Mouse (Mus musculus) kidney, postnatal 36 days (tissue): ENCODE measurements at regions not wholly inside any gene's neighbourhood (a gene's known extent, or its start where the extent isn't known, plus 50 kb on each side); places are given as distances from the start of the nearest gene placed in this dataset.

ENCODE experiments used
- DNase-seq, 2 experiments: peaks; one replicate each; pipeline ENCODE4 v3.0.0; 2021 to 2022; ENCODE audit warnings: mixed read lengths in 2 of 2

DNA sequence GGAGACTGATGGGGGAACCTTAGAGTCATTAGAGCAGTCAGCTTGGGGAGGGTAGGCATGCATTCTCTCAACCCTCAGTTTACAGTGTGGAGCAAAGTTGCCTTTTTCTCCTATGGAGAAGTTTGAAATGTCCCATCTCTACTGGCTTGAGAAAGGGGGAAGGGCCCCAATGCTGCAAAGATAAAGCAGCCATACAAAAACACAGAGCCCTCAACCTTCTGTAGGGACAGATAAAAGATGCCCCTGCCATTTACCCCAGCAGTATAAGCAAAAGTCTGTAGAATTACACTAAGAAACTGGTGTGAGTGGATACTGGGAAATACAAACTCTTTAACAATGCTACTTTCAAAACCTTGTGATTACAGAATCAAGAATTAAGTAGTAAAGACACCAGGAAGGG is 71.9 kb upstream of the Tmem215 start:
- DNase-seq = no peak

DNA sequence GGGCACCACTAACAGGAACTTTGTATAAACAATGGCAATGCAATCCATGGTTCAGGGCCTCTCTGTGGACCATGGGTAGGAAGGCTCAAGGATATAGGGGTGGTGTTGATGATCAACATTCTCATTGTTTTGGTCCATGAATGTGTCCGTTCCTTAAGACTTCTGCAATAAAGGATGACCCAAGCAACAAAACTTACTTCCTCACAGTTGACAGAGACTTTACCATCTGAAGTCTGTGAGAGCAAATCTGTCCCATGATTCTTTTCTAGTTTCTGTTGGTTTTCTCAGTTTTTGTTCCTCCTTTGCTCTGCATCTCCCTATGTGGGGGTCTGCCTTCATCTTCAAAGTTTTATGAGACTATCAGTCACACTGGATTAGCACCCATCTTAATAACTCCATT is 81.8 kb upstream of the Tmem215 start:
- DNase-seq = no peak

DNA sequence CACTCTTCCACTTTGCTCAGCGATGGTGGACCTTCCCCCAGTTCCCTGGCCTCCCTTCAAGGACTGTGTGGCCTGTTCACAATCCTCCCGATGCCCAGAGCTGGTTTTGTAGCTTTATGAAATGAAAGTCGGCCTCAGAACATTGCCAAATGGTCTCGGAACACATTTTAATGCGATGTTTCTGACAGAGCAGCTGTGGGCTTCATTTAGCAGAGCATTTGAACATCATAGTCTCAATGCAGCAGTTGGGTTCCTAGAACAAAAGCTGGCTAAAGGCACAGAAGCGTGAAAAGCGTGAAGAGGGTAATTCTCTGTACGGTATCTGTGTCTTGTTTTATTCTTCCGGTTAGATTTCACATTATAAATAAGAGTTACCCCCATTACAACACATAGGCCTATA is 86.7 kb upstream of the Tmem215 start:
- DNase-seq = no peak

DNA sequence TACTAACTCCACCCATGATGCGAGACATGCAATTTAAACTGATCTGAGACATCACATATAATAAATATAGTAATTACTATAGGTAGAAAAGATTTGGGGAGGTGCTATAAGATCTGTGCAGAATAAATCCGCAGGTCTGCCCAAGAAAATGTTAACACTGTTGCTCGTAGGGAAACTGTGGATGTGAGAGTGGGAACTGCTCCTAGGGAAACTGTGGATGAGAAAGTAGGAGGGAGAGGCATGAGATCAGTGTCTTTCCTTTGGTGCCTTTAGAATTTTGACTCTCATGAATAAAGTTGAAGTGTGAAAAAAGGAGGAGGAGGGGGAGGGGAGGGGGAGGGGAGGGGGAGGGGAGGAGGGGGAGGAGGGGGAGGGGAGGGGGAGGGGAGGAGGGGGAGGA is 87.3 kb upstream of the Tmem215 start:
- no peak for DNase-seq

DNA sequence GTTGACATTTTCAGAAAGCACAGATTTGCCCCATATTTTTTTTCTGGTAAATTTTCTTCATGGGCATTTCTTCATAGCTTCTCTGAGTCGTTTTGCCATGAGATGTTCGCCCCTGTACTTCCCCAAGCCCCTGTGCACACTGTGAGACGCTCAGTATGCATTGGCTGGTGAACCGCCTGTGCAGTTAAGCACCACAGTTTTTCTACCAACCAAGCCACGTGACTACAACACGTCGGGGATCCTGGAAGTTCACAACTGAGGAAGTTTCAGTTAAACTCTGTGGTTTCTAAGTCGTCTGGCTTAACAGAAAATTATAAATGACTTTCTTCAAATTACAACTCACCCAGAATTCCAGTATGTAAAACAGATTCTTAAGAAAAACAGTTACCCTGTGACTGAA is 91.7 kb upstream of the Tmem215 start:
- no peak for DNase-seq

DNA sequence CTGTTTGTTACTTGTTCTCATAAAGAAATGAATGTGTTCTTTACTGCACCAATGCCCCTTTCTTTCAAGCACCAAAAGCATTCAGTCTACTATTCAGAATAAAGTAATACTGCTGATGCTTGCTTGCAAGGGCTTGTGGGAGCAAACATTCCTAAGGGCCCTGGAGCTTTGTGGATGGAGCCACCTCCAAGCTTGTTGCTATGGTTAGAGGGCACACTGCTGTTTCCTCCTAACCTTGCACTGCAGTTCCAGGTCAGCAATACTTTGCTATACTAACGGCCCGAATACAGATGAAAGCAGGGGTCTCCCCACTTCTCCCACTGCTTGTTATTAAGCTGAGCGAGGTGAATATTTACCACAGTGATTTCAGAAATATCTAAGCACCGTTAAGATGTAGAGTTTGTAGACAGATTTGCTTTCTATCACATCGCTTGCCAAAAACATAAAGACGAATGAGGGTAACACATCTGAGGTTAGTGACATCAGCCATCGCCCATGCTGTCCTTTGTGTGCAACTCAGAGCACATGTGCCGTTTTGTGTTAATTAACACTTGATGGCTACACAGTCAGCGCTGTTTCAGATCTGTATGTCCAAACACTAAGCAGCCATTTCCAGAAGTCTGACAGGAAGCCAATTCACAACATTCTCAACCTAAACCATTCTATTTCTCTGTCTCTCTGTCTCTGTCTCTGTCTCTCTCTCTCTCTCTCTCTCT is 96.4 kb upstream of the Ndufb6 start:
- no peak for DNase-seq

DNA sequence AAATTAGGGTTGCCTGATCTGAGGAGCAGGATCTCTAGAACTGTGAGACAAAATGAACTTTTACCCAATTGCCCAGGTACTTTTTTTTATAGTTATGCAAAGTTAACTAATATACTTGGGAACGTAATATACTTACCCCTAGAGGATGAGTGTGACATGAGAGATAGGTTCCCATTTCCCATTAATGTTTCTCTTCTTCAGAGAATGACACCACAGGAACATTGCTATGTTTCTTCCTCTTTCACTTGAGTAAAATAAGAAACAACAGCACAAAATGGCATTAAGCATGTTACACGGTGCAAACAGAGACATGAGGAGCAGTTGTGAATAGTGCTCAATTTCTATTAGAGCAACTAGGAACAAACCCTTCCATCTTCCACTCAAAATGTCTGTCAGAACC is 95.0 kb upstream of the Ndufb6 start:
- no peak for DNase-seq

DNA sequence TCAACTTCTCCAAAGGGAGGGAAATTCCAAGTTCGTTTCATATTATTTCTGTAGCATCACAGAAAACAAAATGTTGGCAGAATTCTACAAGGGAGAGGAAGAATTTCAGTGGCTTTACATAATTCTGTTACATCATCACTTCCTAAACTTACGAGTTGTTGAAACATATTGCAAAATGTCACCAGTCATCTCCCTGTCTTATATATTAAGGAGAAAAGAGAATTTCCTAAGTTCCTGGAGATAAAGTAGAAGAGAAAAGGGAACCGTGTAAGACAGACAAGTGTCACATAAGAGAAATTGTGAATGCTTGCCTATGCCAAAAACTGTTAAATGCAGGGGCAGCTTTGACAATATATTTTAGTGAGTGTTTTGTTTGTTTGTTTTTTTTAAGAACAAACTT is 85.1 kb upstream of the Ndufb6 start:
- no peak for DNase-seq

DNA sequence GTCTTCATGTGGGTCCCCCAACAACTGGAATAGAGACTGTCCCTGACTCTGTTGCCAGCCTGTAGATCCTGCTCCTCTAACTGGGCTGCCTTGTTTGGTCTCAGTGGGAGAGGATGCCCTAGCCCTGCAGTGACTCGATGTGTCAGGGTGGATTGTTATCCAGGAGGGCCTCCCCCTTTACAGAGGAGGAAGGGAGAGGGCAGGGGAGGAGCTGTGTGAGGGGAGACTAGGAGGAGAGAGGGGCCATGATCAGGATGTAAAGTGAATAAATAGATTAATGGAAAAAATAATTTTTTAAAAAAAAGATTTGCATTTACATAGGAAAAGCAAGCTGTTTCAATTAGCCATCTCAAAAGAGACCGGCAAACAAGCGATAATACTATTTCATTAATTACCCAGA is 80.1 kb upstream of the Ndufb6 start:
- DNase-seq = no peak

DNA sequence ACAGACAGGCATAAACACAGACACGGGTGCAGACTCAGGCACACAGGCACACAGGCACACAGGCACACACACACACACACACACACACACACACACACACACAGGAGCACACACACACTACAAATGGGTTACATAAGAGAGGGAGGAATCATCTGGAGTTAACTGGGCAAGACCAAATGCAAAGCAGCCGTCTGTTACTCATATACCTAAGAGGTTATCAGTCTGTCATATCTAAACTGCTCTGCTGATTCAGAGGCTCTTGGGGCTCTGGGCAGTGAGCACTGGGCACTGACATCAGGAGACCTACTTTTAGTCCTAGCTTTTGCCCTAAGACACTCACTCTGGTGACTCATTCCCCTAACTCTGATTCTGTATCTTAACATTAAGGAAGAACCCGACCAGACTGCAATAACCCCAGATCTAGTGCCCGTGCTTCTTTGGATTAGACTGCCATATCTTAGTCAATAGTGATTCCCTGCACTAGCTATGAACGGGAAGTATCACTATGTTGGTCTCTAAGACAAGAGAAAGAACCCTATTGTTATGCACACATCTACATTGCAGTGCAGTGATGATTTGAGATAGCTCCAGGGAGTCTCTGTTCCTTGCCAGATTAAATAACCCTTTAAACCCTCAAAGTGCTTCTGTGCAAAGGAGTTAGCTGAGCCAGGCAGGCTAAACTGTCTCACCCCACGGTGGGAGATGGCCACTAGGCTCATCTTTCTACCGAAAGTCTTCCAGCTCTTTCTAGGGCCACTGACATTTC is 78.0 kb upstream of the Ndufb6 start:
- DNase-seq = peak in 1 of 2 experiments; percentile 5

DNA sequence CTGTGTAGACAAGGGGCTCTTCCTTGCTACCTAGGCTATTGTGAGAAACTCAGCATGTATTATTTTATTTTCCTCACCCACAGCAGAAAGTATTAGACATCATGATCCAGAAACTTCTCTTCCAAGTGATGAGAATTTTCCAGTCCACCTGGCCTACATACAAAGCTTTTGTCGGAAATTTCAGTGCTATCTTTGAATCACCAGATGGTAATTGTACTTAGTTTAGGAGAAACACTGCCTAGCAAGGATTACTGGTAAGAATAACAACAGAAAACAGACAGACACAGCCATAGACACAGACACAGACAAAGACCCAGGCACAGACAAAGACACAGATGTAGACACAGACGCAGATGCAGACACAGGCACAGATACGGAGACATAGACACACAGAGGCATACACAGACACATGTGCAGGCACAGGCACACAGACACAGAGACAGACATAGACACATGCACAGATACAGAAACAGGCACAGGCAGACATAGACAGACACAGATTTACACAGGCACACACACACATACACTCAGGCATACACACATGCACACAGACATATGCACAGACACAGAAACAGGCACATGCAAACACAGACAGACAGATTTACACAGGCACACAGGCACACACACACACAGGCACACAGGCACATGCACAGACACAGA is 76.7 kb upstream of the Ndufb6 start:
- no peak for DNase-seq

DNA sequence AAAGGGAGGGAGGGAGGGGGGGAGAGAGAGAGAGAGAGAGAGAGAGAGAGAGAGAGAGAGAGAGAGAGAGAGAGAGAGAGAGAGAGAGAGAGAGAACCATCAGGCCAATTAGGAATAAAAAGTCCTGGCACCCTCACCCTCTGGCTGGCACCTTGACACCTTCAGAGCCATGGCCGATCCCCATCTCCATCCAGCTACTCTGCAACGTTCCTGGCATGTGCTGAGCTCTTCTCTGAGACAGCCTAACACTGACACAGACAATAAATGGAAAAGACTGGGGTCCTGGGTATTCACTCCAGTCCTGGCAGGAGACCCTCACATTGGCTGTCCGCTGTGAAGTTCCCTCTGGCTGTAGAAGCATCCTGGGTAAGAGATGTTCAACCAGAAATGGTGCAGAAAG is 75.2 kb upstream of the Ndufb6 start:
- DNase-seq = no peak

DNA sequence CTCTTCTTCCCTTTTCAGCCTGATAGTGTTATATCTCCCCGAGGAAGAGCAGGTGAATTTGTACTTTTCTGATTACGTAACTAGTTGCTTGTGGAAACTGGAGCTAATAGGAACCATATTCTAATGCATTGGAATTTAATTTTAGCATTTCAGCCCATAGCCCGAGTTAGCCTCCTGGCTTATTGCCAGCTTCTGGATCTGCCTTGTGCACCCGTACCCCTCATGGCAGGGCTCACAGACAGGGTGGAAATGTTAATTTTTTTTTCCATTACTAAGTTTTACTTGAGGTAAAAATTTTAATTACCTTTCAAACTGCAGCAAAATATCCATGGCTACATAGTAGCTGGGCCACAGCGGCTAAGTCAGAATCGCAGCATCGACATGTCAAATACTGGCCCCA is 72.4 kb upstream of the Ndufb6 start:
- no peak for DNase-seq

DNA sequence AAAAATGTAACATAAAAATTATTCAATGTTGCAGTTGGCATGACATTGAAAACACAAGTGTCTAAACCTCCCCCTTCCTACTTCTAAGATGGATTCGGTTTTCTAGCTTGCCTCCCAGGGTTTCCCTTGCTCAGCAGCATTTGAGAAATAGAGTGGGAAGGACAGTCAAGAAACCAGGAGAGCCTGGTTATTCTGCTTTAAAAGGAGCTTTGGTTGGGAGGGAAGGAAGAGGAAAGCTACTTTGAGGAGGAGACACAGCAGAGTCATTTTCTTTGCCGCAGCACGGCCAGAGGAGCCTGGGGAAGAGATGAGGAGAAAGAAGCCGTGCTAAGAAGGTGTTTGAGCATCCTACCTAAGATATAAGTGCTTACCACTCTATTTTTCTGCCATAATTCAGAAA is 71.9 kb upstream of the Ndufb6 start:
- DNase-seq = no peak

DNA sequence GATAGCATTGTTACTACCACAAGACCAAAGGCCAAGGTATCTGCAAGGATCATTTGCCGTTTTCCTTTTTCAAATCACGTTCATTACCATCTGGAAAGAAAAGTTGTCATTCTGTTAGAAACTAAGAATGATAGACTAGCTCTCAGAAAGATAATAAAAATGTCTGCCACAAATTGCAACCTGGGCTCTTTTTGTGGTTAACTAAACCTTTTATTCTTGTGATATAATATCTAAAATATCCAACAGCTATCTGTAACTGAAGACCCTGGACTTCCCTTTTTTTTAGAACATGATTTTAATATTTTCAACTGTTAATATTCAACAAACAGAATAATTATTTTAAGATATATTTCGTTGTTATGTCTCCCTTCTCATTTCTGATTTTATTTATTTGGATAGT is 66.6 kb upstream of the Ndufb6 start:
- no peak for DNase-seq

DNA sequence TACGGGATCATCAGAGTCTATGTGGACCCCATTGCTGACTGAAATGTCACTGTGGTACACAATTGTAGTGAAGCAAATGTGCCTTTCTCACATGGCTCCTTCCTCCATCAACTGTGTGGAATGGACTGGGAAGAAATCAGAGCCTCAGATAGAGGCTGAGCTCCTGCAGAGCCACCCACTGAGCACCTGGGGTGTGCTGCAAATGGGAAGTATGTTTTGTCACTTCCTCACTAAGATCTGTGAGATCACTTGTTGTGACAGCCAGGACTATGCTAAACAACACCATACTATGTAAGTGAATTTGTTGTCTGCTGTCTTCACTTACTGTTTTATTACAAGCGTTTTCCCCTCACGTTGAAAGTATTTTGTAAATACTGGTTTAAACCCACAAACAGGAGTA is 63.0 kb upstream of the Ndufb6 start:
- DNase-seq = no peak

DNA sequence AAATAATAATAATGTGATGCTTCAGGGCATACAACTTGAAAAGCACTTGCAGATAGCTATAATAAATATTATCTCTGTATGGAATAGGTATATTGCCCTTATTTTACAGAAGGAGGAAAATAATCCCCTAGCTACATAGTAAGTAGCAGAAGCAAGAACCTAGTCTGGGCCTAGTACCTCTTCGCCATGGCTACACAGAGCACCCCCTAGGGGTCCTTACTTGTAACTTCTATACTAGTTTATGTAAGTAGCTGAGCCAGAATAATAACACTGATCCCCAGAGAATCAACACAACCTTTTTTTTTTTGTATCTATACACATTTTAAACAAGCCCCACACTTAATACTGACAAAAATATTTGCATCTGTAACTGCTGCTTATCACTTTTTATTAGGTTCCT is 55.6 kb upstream of the Ndufb6 start:
- DNase-seq = no peak

DNA sequence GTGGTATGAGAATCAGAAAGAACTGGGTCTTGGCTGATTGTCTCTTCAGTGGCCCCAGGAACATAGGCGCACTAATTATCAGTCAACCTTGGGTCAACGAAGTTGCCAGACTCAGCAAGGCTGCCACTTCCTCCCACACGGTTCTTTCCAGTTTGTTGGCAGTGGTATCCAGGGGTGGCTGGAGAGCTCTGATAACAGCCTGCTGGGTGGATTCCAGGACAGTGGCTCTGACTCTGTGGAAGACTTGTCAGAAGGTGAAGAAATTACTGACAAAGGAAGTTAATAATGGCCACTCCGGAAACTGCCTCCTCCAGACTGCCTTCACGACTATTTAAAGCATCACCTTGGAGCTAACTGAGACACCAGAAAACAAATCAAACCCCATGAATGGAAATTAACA is 50.5 kb upstream of the Ndufb6 start:
- DNase-seq = no peak
